Mouse (Mus musculus): Measurements from ENCODE around the gene Plch1.

Gene Plch1

DNA sequence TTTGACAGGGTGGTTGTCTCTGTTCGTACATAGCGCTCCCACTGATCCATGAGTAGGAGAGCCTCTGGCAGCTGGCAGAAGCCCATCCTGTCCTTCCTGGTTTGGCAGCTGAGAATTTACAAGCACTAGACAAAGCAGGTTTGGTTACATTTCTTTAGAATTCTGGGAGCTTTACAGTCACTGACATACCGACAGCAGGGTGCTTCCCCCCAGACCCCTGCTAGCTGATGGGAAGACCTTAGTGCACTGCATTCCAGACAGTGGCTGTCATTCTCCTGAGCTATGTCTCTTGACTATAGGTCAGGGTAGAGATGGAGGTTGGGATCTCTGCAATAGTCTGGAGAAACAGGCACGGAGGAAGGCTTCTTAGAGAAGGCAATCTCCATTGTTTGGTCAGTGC lies 230.5 kb downstream of the Plch1 start:
- DNase-seq, result no peak

DNA sequence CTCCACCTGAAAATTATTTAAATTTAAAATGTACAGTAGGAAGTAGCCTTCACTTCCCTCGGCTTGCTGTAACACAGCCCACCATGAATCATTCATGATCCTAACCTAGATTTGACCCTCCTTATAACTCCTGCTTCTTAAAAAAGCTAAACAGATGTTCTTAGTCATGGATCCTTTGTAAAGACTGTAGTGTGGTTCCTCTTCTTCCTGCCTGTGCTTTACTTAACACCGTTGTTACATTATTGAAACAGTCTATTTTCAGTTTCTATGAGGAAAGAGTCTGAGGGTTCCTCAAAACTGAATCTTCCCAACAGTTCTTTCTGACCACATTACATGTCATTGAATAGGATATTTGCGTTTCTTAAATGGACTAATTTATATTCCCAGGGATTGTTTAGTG lies 234.0 kb downstream of the Plch1 start:
- DNase-seq, result no peak

- peak; percentile 11 for DNase-seq
Observed at GRCm38 (mm10) chr3:63664575-63665243, 234.6 kb downstream of the Plch1 start.

Data from right cerebral cortex, postnatal 25 days (tissue).